Mouse (Mus musculus) G1E (cell line): ENCODE data around the gene Schip1. TPM values are rescaled to one million over a fixed set of nuclear protein-coding genes. Genes with fewer than 3 reads are reported as not detected.

Source experiments
- ATAC-seq: 2 replicates; pipeline ENCODE4 v1.8.0; 2016; ENCODE audit warnings: mild to moderate bottlenecking; ENCODE audit not compliant: insufficient number of reproducible peaks, poor library complexity, low FRiP score, severe bottlenecking; ENCODE audit errors: extremely low read depth
- DNase-seq: peaks from one replicate; pipeline ENCODE4 v3.0.0; 2012; ENCODE audit warnings: low spot score
- H3K27me3 ChIP-seq: 2 replicates; pipeline ENCODE4 v1.6.1; 2012; ENCODE audit warnings: mild to moderate bottlenecking, low read length, inconsistent platforms; ENCODE audit not compliant: insufficient read depth
- H3K36me3 ChIP-seq: replicated peaks from 2 replicates; pipeline ENCODE3; 2012; ENCODE audit warnings: mild to moderate bottlenecking, inconsistent platforms
- H3K4me1 ChIP-seq: 2 replicates; pipeline ENCODE4 v1.6.1; 2012; ENCODE audit warnings: low read depth, low read length, inconsistent platforms, mixed read lengths; ENCODE audit not compliant: insufficient read depth
- H3K4me3 ChIP-seq: 2 replicates; pipeline ENCODE4 v1.5.1; 2012; ENCODE audit warnings: low read depth, mild to moderate bottlenecking, inconsistent platforms, low read length, moderate library complexity, mixed read lengths
- H3K9me3 ChIP-seq: replicated peaks from 2 replicates; pipeline ENCODE4 v1.6.1; 2012; ENCODE audit warnings: inconsistent platforms
- CTCF ChIP-seq: IDR thresholded peaks from 2 replicates; pipeline ENCODE4 v1.5.1; 2012; ENCODE audit warnings: low read depth, low read length, inconsistent platforms, mixed read lengths
- GATA1 ChIP-seq: IDR thresholded peaks from 2 replicates; pipeline ENCODE4 v1.6.1; 2012; ENCODE audit warnings: borderline replicate concordance, low read length, inconsistent platforms, mixed read lengths
- GATA2 ChIP-seq: IDR thresholded peaks from 2 replicates; pipeline ENCODE4 v1.6.1; 2012; ENCODE audit warnings: low read depth, low read length, inconsistent platforms, borderline replicate concordance
- POLR2AphosphoS5 ChIP-seq: IDR thresholded peaks from 2 replicates; pipeline ENCODE4 v1.6.1; 2012; ENCODE audit warnings: low read depth, low read length, inconsistent platforms; ENCODE audit not compliant: insufficient replicate concordance
- TAL1 ChIP-seq: conservative IDR thresholded peaks from 2 replicates; pipeline ENCODE4 v1.6.1; 2012; ENCODE audit warnings: low read depth, low read length, inconsistent platforms, mixed read lengths
- polyA plus RNA-seq: library from polyadenylated mRNA; stranded (reverse); fragments of >175 nt; gene quantifications from 2 replicates; pipeline ENCODE4 v1.2.3, GENCODE M21; 2012
- total RNA-seq, 2 experiments: library from RNA; stranded (forward) in 1 of 2; stranded (reverse) in 1 of 2; fragments of 200-1000 nt in 1 of 2; fragments of >200 nt in 1 of 2; fragmentation: Nextera tagmentation in 1 of 2; gene quantifications; 2 replicates each; pipeline ENCODE4 v1.2.3; 2014 to 2017

The Schip1 gene
- total and polyA plus RNA-seq, 3 experiments = 0.16 TPM; not detected in 2

- H3K4me3 ChIP-seq = no peak overlapping the region
- no peaks in the 10 kb centered on the region for H3K36me3 ChIP-seq
- no peaks in the 10 kb centered on the region for H3K27me3 ChIP-seq
- no peak for ATAC-seq
- no peak for TF ChIP-seq GATA1
- TF ChIP-seq POLR2AphosphoS5 = no peak
- TF ChIP-seq GATA2 = no peak
- no peak for TF ChIP-seq TAL1
- no peak for TF ChIP-seq CTCF
- H3K4me1 ChIP-seq = no peaks in the 10 kb centered on the region
- DNase-seq = no peak
- peaks cover 10% of the 10 kb centered on the region; the same call in 1 of the 2 replicates for H3K9me3 ChIP-seq
Observed at GRCm38 (mm10) chr3:68262304-68262703, 197.7 kb downstream of the Schip1 start.

- Histone ChIP-seq H3K9me3 (peaks cover 21% of the 10 kb centered on the region), H3K4me3 (no peak overlapping the region), H3K27me3 (no peaks in the 10 kb centered on the region), H3K4me1 (no peaks in the 10 kb centered on the region), H3K36me3 (no peaks in the 10 kb centered on the region)
- ATAC-seq (no peak), DNase-seq (no peak)
- no peak for TF ChIP-seq CTCF
- TF ChIP-seq POLR2AphosphoS5 = no peak
- TF ChIP-seq GATA2 = no peak
- no peak for TF ChIP-seq GATA1
Observed at GRCm38 (mm10) chr3:68267905-68268304, 203.3 kb downstream of the Schip1 start.

- ATAC-seq (no peak), DNase-seq (no peak)
- Histone ChIP-seq H3K27me3 (no peaks in the 10 kb centered on the region), H3K4me3 (no peak overlapping the region), H3K36me3 (no peaks in the 10 kb centered on the region), H3K4me1 (no peaks in the 10 kb centered on the region), H3K9me3 (peaks cover 25% of the 10 kb centered on the region)
- TF ChIP-seq GATA1 = no peak
- no peak for TF ChIP-seq GATA2
- no peak for TF ChIP-seq CTCF
- TF ChIP-seq TAL1 = no peak
- no peak for TF ChIP-seq POLR2AphosphoS5
Observed at GRCm38 (mm10) chr3:68269251-68269650, 204.6 kb downstream of the Schip1 start.

DNA sequence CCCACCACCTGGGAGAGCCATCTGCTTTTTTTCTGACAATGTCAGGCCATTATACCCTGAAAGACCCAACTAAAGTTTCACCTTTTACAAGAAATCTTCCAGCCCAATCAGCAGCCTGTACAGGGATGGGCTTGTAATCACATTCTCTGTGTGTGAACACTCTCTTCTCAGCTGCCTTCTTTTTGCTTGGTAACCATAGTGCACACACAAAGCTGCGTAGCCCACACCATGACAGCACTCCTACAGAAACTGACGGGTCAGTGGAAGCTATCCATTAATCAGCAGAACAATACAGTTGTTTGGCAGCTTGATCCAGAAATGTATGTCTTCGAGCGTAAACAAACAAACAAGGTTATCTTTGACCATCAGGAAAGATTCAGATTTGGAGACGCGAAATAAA lies 205.6 kb downstream of the Schip1 start:
- Histone ChIP-seq H3K4me3 (no peak overlapping the region), H3K4me1 (no peaks in the 10 kb centered on the region), H3K27me3 (no peaks in the 10 kb centered on the region), H3K9me3 (peaks cover 25% of the 10 kb centered on the region), H3K36me3 (no peaks in the 10 kb centered on the region)
- no peak for DNase-seq
- no peak for ATAC-seq
- TF ChIP-seq GATA2 (no peak), CTCF (no peak), TAL1 (no peak), GATA1 (no peak), POLR2AphosphoS5 (no peak)

GRCm38 (mm10) chr3:68271457-68271856 lies 206.9 kb downstream of the Schip1 start:
- H3K4me1 ChIP-seq = no peaks in the 10 kb centered on the region
- no peaks in the 10 kb centered on the region for H3K27me3 ChIP-seq
- TF ChIP-seq CTCF = no peak
- TF ChIP-seq TAL1 = no peak
- TF ChIP-seq GATA1 = no peak
- no peak for TF ChIP-seq GATA2
- TF ChIP-seq POLR2AphosphoS5 = no peak

GRCm38 (mm10) chr3:68271881-68272280 lies 207.3 kb downstream of the Schip1 start:
- Histone ChIP-seq H3K4me1 (no peaks in the 10 kb centered on the region), H3K4me3 (no peak overlapping the region), H3K9me3 (peaks cover 22% of the 10 kb centered on the region), H3K27me3 (no peaks in the 10 kb centered on the region), H3K36me3 (no peaks in the 10 kb centered on the region)
- no peak for ATAC-seq
- DNase-seq = no peak
- TF ChIP-seq GATA1 (no peak), GATA2 (no peak), POLR2AphosphoS5 (no peak), CTCF (no peak), TAL1 (no peak)

More at GRCm38 (mm10) chr3:68271457-68271856, 206.9 kb downstream of the Schip1 start:
- Histone ChIP-seq H3K36me3 (no peaks in the 10 kb centered on the region), H3K9me3 (peaks cover 24% of the 10 kb centered on the region), H3K4me3 (no peak overlapping the region)
- ATAC-seq (no peak), DNase-seq (no peak)

- no peaks in the 10 kb centered on the region for H3K4me1 ChIP-seq
- H3K9me3 ChIP-seq = peaks cover 16% of the 10 kb centered on the region
- H3K4me3 ChIP-seq = no peak overlapping the region
- no peak for DNase-seq
- no peak for ATAC-seq
- no peaks in the 10 kb centered on the region for H3K36me3 ChIP-seq
- H3K27me3 ChIP-seq = no peaks in the 10 kb centered on the region
- TF ChIP-seq GATA1 (no peak), POLR2AphosphoS5 (no peak), CTCF (no peak), GATA2 (no peak), TAL1 (no peak)
Observed at GRCm38 (mm10) chr3:68282844-68283594, 218.4 kb downstream of the Schip1 start.
